Mouse (Mus musculus) adrenal gland, adult 8-10 months (tissue): ENCODE results near the gene Prm1. TPM values are rescaled to one million over a fixed set of nuclear protein-coding genes. Genes with fewer than 3 reads are reported as not detected.
"Not testable (repeated sequence)": the region's sequence is repeated elsewhere in the genome, so short reads cannot be mapped to it uniquely, and the experiment has no call there.

ENCODE experiments used
- DNase-seq: peaks from one replicate; pipeline ENCODE4 v3.0.0; 2022
- total RNA-seq, 4 experiments: library from RNA; stranded (reverse); gene quantifications; 2 replicates each; pipeline ENCODE4 v1.2.4; 2022

The Prm1 gene
- total RNA-seq, result not detected

GRCm38 (mm10) chr16:10805789-10806527, at the start of gene Prm1:
Gene Prm1 (minus strand): TSS chr16:10805839.
- DNase-seq, result no peak

DNA sequence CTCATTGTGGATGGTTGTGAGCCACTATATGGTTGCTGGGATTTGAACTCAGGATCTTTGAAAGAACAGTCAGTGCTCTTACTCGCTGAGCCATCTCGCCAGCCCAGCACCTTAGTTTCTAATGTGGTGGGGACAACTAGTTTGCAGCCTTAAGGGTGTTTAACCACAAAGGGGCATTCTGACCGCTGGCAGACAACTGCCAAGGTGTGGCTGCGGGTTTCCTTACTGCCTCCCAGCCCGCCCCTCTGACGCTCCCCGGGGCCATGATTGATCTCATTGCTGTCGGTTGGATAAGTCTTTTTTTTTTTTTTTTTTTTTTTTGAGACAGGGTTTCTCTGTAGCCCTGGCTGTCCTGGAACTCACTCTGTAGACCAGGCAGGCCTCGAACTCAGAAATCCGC, 46.6 kb upstream of the Prm1 start:
- not testable (repeated sequence) for DNase-seq

DNA sequence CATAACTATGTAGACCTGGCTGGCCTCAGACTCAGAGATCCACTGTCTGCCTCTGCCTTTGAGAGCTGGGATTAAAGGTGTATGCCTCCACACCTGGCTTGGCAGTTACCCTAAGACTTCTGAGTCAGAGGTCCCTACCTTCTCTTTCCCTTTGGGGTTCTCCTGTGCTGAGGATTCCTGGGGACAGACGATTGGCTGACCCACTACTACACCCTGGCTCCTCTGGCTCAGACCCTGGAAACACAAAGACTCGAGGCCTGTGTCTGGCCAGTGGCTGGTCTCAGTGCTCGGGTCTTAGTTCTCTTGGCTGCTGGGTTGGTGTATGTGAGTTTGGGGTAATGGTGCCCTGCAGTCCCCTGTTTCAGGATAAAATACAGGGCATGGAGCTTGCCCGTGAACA, 45.3 kb upstream of the Prm1 start:
- DNase-seq, result no peak

GRCm38 (mm10) chr16:10849965-10850861, 44.6 kb upstream of the Prm1 start:
- DNase-seq, result peak; percentile 74

GRCm38 (mm10) chr16:10846503-10846902, 40.9 kb upstream of the Prm1 start:
- peak; percentile 64 for DNase-seq

- no peak for DNase-seq
Observed at GRCm38 (mm10) chr16:10845952-10846351, 40.3 kb upstream of the Prm1 start.

GRCm38 (mm10) chr16:10844319-10844670, 38.7 kb upstream of the Prm1 start:
- DNase-seq, result no peak

- DNase-seq, result no peak
Observed at GRCm38 (mm10) chr16:10843486-10844318, 38.1 kb upstream of the Prm1 start.

GRCm38 (mm10) chr16:10842282-10842855, 36.7 kb upstream of the Prm1 start:
- DNase-seq, result no peak

DNA sequence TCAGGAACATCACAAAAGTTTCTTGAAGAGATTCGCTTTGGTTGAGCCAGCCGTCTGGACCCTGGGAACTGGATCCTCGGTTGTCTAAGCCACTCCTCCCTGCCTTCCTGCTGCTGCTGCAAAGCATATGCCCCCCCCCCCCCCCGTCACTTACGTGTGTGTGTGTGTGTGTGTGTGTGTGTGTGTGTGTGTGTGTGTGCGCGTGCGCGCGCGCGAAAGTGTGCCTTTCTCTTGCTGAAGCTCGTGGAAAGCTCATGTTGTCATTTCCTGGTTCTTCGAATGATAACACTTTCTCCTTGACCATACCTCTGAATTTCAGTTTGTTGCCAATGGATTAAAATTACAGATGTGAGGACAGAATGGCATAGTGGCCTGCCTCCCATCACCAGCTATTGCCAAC, 34.4 kb upstream of the Prm1 start:
- DNase-seq, result no peak

GRCm38 (mm10) chr16:10838487-10839245, 33.0 kb upstream of the Prm1 start:
- no peak for DNase-seq

DNA sequence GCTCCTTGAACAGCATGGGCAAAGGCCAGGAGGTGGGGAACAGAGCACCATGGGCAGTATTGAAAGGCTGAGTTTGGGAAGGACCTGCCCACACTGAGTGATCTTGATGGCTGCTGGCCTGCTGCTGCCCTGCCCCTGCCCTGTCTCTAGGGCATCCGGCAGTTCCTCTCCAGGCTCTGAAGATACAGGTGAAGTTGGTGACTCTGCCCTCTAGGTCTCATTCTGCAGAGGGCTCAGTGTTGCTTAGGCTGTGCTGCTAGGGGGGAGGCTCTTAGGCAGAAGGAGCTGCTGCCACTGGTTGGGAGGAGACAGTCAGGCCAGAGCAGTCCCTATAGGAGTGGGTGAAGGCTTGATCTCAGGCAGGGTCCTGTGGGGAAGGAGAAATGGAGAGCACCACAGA, 32.3 kb upstream of the Prm1 start:
- DNase-seq, result no peak

GRCm38 (mm10) chr16:10837250-10837649, 31.6 kb upstream of the Prm1 start:
- DNase-seq, result no peak

DNA sequence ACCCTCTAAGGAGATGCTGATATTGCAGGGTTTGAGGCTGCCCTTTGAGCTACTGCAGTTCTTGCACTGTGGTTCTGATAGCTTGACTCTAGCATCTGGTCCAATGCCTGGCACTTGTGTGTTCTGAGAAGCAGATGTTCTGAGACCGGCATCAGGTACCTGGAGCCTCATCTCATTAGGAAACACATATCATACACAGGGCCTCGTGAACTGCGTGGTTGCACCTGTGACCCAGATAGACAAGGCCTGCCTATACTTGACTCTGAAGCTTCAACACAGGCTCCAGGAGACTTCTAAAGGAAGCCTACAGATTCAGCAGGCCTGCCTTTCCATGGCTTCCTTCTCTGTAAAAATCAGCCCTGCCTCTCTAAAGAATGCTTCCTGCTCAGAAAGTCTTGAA, 30.7 kb upstream of the Prm1 start:
- DNase-seq, result no peak

- peak; percentile 73 for DNase-seq
Observed at GRCm38 (mm10) chr16:10834911-10835587, 29.4 kb upstream of the Prm1 start, which contains the start of gene Rmi2. Gene Rmi2 (plus strand): TSS chr16:10835059.

DNA sequence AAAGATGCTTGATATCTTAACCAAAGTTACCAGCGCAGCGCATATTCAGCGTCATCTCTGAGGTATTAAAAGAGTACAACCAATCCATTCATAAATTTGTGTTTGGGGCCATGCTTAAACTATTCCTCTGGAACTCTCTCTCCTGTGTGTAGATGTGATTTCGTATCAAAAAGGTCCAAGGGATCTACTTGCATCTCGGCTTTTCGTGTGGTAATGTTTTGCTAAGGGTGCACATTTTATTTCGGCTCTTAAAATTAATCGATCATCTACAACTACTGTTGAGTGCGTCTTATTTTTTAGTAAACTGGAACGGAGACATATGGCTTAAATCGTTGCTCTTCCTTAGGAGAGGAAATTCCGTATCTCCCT, 28.9 kb upstream of the Prm1 start:
- no peak for DNase-seq

DNA sequence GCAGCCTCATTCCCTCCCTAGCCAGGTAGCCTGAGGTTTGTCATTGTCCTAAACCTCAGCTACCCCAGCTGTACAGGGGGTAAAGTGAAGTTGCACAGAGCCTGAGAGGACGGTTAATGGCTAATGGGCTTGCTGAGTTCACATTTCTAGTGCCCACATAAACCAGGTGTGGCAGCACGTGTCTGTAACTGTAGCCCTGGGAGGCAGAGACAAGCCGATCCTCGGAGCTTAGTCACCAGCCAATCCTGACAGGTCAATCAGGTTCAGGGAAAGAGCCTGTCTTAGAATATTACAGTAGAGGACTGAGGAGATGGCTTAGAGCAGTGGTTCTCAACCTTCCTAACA, 22.8 kb upstream of the Prm1 start:
- DNase-seq, result no peak

GRCm38 (mm10) chr16:10827766-10828460, 22.3 kb upstream of the Prm1 start:
- DNase-seq, result no peak

DNA sequence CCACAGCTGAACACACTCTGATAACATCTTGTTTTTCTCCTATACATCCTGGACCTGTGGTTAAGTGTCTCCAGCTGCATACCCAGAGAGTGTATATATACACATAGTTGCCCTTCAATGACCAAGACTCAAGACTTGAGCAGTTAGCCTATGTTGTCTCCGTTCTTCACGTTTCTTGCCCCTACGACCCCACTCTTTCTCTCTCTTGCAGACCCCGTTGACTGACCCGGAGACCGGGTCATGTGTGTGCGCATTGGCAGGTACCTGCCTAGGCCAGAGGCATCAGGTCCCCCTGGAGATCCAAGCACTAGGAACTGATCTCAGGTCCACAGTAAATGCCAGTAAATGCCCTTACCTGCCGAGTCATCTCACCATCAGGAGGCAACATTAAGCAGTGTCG, 21.6 kb upstream of the Prm1 start:
- no peak for DNase-seq

GRCm38 (mm10) chr16:10825840-10826239, 20.2 kb upstream of the Prm1 start:
- DNase-seq, result no peak

DNA sequence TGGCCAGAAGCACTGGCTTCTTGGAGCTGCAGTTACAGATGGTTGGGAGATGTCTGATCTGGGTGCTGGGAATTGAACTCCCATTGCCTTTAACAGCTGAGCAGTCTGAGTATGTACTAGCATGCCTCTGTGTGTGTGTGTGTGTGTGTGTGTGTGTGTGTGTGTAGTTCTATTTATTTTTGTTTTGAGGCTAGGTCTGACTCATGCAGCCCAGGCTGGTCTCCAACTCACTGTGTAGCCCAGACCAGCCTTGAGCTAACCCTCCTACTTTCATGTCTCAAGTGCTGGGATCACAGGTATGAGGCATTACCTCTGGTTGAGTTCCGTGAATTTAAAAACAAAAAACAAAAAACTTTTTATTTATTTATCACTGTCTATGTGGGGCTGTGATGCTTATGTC, 18.9 kb upstream of the Prm1 start:
- no peak for DNase-seq
